Mouse (Mus musculus) stomach, embryonic 15.5 days (tissue): ENCODE data around the gene Naaladl1. TPM values are rescaled to one million over a fixed set of nuclear protein-coding genes. Genes with fewer than 3 reads are reported as not detected.

Experiments used
- ATAC-seq: fragments of 200-750 bp; cut with Nextera tagmentation; 2 replicates; pipeline ENCODE4 v1.8.0; 2017; ENCODE audit warnings: low read depth, moderate number of reproducible peaks, moderate TSS enrichment; ENCODE audit not compliant: insufficient read depth, low FRiP score
- H3K27ac ChIP-seq: fragments of 300-500 bp; sonication (generic); 2 replicates; pipeline ENCODE4 v1.5.1; 2015; ENCODE audit warnings: mild to moderate bottlenecking, inconsistent platforms
- H3K27me3 ChIP-seq: fragments of 300-500 bp; sonication (generic); replicated peaks from 2 replicates; pipeline ENCODE4 v1.6.1; 2015; ENCODE audit warnings: inconsistent platforms
- H3K36me3 ChIP-seq: fragments of 300-500 bp; sonication (generic); 2 replicates; pipeline ENCODE4 v1.6.1; 2015; ENCODE audit warnings: inconsistent platforms
- H3K4me1 ChIP-seq: fragments of 300-500 bp; sonication (generic); 2 replicates; pipeline ENCODE4 v1.6.1; 2015; ENCODE audit warnings: inconsistent platforms
- H3K4me2 ChIP-seq: fragments of 300-500 bp; sonication (generic); 2 replicates; pipeline ENCODE4 v1.6.1; 2015; ENCODE audit warnings: mild to moderate bottlenecking, inconsistent platforms
- H3K4me3 ChIP-seq: fragments of 300-500 bp; sonication (generic); replicated peaks from 2 replicates; pipeline ENCODE4 v1.5.1; 2015; ENCODE audit warnings: inconsistent platforms
- H3K9ac ChIP-seq: fragments of 300-500 bp; sonication (generic); 2 replicates; pipeline ENCODE4 v1.6.1; 2015; ENCODE audit warnings: inconsistent platforms
- H3K9me3 ChIP-seq: fragments of 300-500 bp; sonication (generic); 2 replicates; pipeline ENCODE4 v1.6.1; 2016; ENCODE audit warnings: inconsistent platforms
- WGBS: fragments of 180-500 bp; shearing (Covaris S2); methylation state at CpG from one replicate; pipeline ENCODE4 v1.1.7; 2015; 5-methylcytosine and 5-hydroxymethylcytosine counted together
- polyA plus RNA-seq: library from polyadenylated mRNA; unstranded; fragments of >200 nt; fragmentation: Nextera tagmentation; extraction: Ambion mirVana; gene quantifications from 2 replicates; pipeline ENCODE4 v1.2.1, GENCODE M21; 2015

Naaladl1 gene
- polyA plus RNA-seq, 1 experiment from 2014 or later, result 5.9 TPM

DNA sequence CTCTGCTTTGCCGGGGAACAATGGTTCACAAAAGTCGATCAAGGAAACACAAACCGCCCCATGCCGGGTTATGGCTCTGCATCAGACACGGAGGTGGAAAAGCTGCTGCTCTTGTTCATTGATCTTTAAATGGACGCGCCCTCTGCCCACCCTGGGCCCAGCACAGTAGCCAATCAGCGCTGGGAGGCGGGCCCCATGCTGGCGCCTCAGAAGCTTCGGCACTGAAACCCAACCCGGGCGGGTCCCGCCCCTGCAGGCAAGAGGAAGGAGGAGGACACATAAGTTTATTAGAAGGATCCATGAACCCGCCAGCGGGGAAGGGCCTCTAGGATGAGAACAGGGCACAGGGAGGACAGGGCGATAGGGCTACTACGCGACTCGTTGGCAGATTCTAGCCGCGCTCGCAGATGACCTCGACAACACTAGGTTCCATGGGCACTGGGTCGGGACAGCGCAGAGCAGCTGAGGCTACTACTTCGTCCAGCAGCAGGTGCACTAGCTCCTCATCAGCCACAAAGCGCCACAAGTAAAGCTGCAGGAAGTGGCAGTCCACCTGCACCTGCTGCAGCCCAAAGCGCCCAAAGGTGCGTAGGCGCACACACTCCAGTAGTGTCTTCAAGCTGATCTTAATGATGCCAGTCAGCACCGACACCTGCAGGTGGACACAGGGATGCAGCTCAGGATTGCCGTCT, 37.7 kb upstream of the Naaladl1 start, which contains the start of gene Tm7sf2:
Gene Tm7sf2 (minus strand): TSS at position 650 of the 692 bp plus-strand sequence.
- H3K9me3 ChIP-seq, result no peaks in the 10 kb centered on the region
- WGBS, result 8% methylated on average over 33 of the region's 33 CpGs
- peaks cover 24% of the 10 kb centered on the region for H3K4me1 ChIP-seq
- peak; percentile 94 for ATAC-seq
- peak within 1 kb of the TSS; percentile 50 for H3K4me3 ChIP-seq
- no peaks in the 10 kb centered on the region for H3K27me3 ChIP-seq
- H3K9ac ChIP-seq, result peak within 1 kb of the TSS; percentile 46; the same call in 1 of the 2 replicates
- peak within 1 kb of the TSS; percentile 99 for H3K4me2 ChIP-seq
- peaks cover 22% of the 10 kb centered on the region for H3K36me3 ChIP-seq
- H3K27ac ChIP-seq, result peak within 1 kb of the TSS; percentile 85

DNA sequence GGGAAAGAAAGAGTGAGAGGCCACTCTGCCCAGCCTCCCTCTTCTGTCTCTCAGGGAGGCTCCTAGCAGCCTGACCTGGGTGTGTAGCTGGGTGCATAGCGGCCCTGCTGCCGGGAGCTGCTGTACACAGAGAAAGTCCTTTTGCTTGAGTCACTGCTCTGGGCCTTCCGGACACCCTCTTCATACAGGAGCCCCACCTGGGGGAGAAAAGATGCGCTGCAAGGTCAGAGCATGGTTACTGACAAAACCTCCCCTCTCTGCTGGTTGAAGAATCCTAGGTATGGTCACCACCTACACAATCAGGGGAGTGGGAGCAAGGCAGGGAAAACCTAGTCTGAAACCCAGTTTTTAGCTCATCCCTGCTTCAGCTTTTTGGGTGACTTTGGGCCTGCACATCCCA, 36.6 kb upstream of the Naaladl1 start:
- Histone ChIP-seq H3K4me1 (peaks cover 20% of the 10 kb centered on the region), H3K4me2 (no peak overlapping the region), H3K9ac (no peak overlapping the region), H3K9me3 (no peaks in the 10 kb centered on the region), H3K4me3 (no peak overlapping the region), H3K27ac (no peak overlapping the region), H3K36me3 (peaks cover 22% of the 10 kb centered on the region), H3K27me3 (no peaks in the 10 kb centered on the region)
- 67% methylated on average over 4 of the region's 4 CpGs for WGBS
- ATAC-seq, result no peak

DNA sequence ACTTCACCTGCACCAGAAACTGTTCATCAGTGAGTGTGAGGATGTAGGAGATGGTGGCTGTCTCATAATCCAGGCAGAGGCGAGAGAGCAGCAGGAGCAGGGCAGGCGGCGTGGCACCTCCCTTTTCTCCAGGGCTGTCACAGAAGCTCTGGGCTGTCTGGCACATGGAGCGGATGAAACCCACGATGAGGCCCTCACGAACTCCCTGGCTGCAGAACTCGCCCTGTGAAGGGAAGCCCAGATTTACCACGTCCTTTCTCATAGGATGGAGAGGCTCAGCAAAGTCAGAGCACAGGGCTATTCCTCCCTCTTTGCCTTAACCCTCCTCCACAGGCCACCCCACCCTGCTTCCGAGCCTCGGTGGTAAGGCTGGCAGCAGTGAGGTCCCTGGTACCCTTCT, 35.7 kb upstream of the Naaladl1 start:
- WGBS, result 90% methylated on average over 10 of the region's 10 CpGs
- Histone ChIP-seq H3K27me3 (no peaks in the 10 kb centered on the region), H3K9ac (no peak overlapping the region), H3K36me3 (peaks cover 22% of the 10 kb centered on the region), H3K4me3 (no peak overlapping the region), H3K9me3 (no peaks in the 10 kb centered on the region), H3K4me2 (no peak overlapping the region), H3K27ac (no peak overlapping the region), H3K4me1 (peaks cover 22% of the 10 kb centered on the region)
- ATAC-seq, result no peak

DNA sequence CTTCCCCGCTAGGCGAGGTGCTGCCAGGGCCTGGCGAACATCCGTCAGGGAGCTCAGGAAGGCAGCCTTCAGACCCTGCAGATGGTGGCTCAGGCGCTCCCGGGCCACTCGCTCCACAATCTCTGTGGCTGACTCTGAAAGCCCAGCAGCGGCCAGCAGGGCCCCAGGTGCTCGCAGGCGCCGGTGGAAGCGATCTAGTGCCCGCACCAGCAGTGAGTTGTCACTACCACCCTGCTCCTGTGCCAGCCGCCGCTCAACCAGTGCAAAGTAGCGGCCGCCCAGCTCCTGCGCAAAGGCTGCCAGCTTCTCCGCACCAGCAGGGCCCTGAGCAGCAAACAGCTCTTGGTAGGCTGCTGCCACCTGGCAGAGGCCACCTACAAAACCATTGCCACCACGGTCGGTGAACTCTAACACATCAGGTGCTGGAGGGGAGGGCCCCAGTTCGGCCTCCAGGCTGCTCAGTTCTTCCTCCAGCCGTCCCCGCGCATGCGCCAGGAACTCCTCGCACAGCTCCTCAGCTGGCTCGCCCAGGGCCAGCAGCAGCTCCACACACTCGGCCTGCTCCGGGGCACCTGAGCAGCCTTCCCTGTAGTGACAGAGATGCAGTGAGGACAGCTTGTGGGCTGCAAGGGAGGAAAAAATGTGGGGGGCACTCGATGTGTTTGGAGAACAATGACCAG, 34.9 kb upstream of the Naaladl1 start:
- Histone ChIP-seq H3K4me3 (no peak overlapping the region), H3K27ac (no peak overlapping the region), H3K36me3 (peaks cover 28% of the 10 kb centered on the region), H3K4me1 (peaks cover 28% of the 10 kb centered on the region), H3K4me2 (no peak overlapping the region), H3K9me3 (no peaks in the 10 kb centered on the region), H3K27me3 (no peaks in the 10 kb centered on the region), H3K9ac (no peak overlapping the region)
- ATAC-seq, result no peak
- WGBS, result 89% methylated on average over 31 of the region's 31 CpGs

DNA sequence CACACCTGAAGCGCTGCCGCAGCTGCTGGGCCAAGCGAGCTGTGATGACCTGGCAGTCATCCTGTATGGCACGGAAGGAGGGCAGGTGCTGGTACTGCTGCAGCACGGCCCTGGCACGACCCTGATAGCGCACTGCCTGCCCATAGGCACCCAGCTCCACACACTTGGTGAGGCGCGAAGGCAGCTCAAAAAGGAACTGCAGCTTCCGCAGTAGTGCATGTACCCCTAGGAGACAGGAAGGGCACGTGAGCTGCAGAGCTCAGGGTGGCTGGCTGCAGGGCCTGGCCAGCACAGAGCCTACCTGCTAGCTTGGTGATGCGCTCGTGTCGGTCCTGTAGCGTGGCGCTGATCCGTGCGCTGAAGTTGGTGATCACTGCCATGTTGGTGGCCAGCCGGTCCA, 34.3 kb upstream of the Naaladl1 start:
- Histone ChIP-seq H3K4me3 (no peak overlapping the region), H3K27me3 (no peaks in the 10 kb centered on the region), H3K9me3 (no peaks in the 10 kb centered on the region), H3K4me2 (no peak overlapping the region), H3K36me3 (peaks cover 28% of the 10 kb centered on the region), H3K27ac (no peak overlapping the region), H3K4me1 (peaks cover 32% of the 10 kb centered on the region), H3K9ac (no peak overlapping the region)
- ATAC-seq, result no peak
- 90% methylated on average over 19 of the region's 19 CpGs for WGBS

DNA sequence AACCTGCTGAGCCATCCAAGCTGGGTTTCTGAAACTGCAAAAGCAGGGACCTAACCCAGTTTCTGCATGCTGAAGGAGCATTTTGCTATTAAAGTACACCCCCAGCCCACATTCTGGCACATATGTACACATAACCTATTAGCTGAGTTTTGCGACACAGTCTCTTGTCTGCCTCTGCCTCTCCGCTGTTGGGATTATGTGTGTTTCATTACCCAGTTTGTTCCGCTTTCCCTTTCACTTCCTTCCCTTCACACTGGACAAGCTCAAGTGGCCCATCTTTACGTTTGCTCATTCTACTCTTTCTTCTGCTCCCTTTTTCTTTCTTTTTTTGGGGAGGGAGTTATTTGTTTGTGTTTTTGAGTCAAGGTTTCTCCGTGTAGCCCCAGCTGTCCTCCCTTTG, 31.7 kb upstream of the Naaladl1 start:
- Histone ChIP-seq H3K4me3 (no peak overlapping the region), H3K9me3 (no peaks in the 10 kb centered on the region), H3K9ac (no peak overlapping the region), H3K4me2 (no peak overlapping the region), H3K36me3 (peaks cover 26% of the 10 kb centered on the region), H3K4me1 (peaks cover 16% of the 10 kb centered on the region; the same call in 1 of the 2 replicates), H3K27me3 (no peaks in the 10 kb centered on the region), H3K27ac (no peak overlapping the region)
- 83% methylated on average over 5 of the region's 5 CpGs for WGBS
- ATAC-seq, result no peak

DNA sequence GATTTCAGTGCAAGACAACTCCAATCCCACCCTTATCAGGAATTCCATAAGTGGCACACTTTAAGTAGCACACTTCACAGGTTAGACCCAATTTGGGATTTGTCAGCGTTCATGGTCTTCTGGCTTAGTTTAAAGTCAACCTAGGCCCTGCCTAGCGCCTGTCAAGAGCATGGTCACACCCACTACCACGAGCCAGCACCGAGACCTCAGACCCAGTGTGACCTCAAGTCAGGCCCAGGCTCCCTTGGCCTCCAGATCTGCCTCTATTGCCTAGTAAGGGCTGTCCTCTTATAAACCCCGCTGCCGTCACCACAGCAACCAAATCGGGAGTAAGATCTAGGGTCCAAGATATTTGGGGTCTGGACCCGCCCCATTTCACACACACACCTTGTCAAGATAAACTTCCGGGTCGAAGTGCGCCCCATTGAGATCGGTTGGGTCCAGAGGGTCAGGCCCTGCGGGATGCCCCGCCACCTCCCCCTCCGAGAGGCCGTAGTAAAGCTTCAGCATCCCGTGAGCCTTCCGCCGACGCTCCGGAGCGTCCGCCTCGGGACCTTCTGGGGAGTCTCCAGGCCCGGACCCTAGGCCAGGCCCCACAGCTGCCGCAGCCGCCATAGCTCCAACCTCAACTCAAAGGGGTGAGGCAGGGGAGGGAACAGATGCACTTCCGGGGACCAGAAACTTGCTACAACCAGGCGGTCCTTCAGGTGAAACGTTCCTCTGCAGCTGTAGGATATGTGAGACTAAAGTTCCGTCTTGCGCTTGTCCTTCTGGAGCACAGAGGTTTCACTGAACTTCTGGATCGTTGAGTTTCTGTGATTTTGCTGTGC, 28.8 kb upstream of the Naaladl1 start, which contains the start of gene Vps51:
Gene Vps51 (minus strand): TSS at position 668 of the 830 bp plus-strand sequence.
- no peaks in the 10 kb centered on the region for H3K27me3 ChIP-seq
- under 1% methylated on average over 33 of the region's 33 CpGs for WGBS
- peak within 1 kb of the TSS; percentile 92 for H3K4me3 ChIP-seq
- H3K9me3 ChIP-seq, result no peaks in the 10 kb centered on the region
- peaks cover 16% of the 10 kb centered on the region; the same call in 1 of the 2 replicates for H3K4me1 ChIP-seq
- peaks cover 14% of the 10 kb centered on the region for H3K36me3 ChIP-seq
- peak; percentile 85 for ATAC-seq
- peak within 1 kb of the TSS; percentile 89 for H3K27ac ChIP-seq
- H3K9ac ChIP-seq, result peak within 1 kb of the TSS; percentile 67; the same call in 1 of the 2 replicates
- H3K4me2 ChIP-seq, result peak within 1 kb of the TSS; percentile 80

DNA sequence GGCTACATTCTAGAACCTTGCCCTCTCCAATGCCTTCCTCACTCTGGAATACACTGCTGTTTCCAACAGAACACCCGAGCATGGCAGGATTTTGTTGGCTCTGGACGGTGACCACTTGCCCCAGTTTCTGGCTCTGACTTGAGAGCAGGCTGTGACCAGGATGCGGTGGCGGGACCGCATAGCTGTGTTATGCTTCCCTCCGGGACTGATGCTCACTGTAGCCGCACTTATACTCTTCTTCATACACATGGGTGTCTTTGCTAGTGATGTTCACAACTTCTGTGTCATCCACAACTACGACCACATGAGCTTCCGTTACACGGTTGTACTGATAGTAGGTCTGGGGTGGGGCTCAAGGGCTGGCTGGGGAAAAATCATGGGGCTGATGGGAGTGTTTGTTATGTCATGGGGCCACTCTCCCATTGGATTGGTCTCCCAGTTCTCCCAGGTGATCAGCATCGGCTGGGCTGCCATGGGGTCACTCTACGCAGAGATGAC, 25.6 kb upstream of the Naaladl1 start, which contains the start of gene Tmem262:
Gene Tmem262 (plus strand): TSS at position 51 of the 498 bp plus-strand sequence.
- H3K27ac ChIP-seq, result no peak within 1 kb of the TSS
- H3K4me3 ChIP-seq, result no peak within 1 kb of the TSS
- H3K9ac ChIP-seq, result no peak within 1 kb of the TSS
- no peak for ATAC-seq
- H3K4me1 ChIP-seq, result peaks cover 22% of the 10 kb centered on the region
- H3K9me3 ChIP-seq, result no peaks in the 10 kb centered on the region
- no peak within 1 kb of the TSS for H3K4me2 ChIP-seq
- H3K27me3 ChIP-seq, result no peaks in the 10 kb centered on the region
- peaks cover 22% of the 10 kb centered on the region for H3K36me3 ChIP-seq
- 91% methylated on average over 12 of the region's 12 CpGs for WGBS

DNA sequence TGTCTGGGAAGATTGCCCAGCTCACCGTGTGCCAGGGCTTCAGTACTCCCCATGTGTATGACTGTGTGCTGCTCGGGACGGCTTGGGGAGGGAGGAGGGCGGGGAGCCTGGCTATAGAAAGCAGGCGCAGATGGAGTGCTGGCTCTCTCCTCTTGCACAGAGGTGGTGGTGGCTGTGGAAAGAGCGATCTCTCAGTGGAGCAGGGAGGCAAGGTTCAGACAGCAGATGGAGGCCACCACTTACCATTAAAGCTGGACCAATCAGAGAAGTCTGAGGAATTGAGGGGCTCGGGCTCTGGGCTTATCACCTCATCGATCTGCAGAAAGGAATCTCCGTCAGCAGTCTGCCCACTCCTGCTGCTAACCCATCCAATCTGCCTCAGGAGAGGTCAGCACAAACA, 23.4 kb upstream of the Naaladl1 start, which contains the start of gene Gm28374:
Gene Gm28374 (minus strand): TSS at position 101 of the 400 bp plus-strand sequence.
- Histone ChIP-seq H3K4me1 (peaks cover 16% of the 10 kb centered on the region), H3K4me2 (no peak within 1 kb of the TSS), H3K36me3 (peaks cover 17% of the 10 kb centered on the region), H3K27me3 (no peaks in the 10 kb centered on the region), H3K9me3 (no peaks in the 10 kb centered on the region), H3K4me3 (no peak within 1 kb of the TSS), H3K27ac (no peak within 1 kb of the TSS), H3K9ac (no peak within 1 kb of the TSS)
- WGBS, result 86% methylated on average over 9 of the region's 9 CpGs
- no peak for ATAC-seq

DNA sequence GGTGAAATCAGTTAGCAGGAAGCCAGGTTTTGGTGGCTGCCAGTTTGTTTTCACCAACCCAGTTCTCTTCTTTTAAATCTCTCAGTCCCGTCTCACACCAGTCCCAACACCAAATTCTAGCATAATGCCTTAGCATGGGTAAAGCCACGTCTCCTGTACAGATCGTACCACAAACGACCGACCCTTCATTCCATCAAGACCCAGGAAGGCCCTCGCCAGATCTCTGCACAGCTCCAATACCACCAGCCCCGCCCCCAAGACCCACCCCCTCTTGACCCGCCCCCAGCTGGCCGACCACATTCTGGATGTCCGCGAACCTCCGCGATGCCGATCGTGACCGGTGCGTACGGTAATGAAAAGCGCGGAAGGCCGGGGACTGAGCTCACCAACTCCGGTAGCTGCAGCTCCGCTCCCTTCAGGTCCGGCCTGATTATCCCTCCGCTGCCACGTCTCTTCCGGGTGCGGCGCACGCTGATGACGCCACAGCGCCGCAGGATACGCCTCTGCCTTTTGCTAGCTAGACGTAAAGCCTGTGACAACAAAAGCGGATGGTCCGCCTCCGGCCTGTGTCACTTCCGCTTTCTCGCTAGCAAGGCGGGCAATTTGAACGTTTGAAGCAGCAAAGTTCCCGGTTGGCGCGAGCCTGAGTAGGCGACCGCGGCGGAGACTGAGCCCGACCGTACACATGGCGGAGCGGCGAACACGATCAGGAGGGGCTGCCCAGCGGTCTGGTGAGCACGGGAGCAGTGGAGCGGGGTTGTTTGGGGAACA, 20.9 kb upstream of the Naaladl1 start, which contains the start of the genes Zfpl1 and Cdca5:
Gene Zfpl1 (minus strand): TSS at position 479 of the 771 bp plus-strand sequence.
Gene Cdca5 (plus strand): TSS at position 506 of the 771 bp plus-strand sequence.
- ATAC-seq, result peak; percentile 88
- peak within 1 kb of the TSS; percentile 82 for H3K4me2 ChIP-seq
- H3K4me1 ChIP-seq, result peaks cover 16% of the 10 kb centered on the region
- WGBS, result under 1% methylated on average over 58 of the region's 58 CpGs
- peak within 1 kb of the TSS; percentile 72 for H3K4me3 ChIP-seq
- no peaks in the 10 kb centered on the region for H3K27me3 ChIP-seq
- peak within 1 kb of the TSS; percentile 60 for H3K9ac ChIP-seq
- H3K9me3 ChIP-seq, result no peaks in the 10 kb centered on the region
- peak within 1 kb of the TSS; percentile 77 for H3K27ac ChIP-seq
- H3K36me3 ChIP-seq, result peaks cover 20% of the 10 kb centered on the region
